Mouse (Mus musculus) megakaryocyte, embryonic 14.5 days (primary cell): ENCODE data around the gene Rnf166. TPM values are rescaled to one million over a fixed set of nuclear protein-coding genes. Genes with fewer than 3 reads are reported as not detected.
A peak's percentile ranks its signal among the peaks of the same experiment; 100 is the strongest.

Experiments
- H3K27me3 ChIP-seq: replicated peaks from 2 replicates; pipeline ENCODE3; 2012; ENCODE audit warnings: inconsistent platforms
- H3K36me3 ChIP-seq: replicated peaks from 2 replicates; pipeline ENCODE3; 2012; ENCODE audit warnings: low read length, inconsistent platforms, mixed read lengths
- H3K4me1 ChIP-seq: 2 replicates; pipeline ENCODE4 v1.6.1; 2012; ENCODE audit warnings: inconsistent platforms
- H3K4me3 ChIP-seq: replicated peaks from 2 replicates; pipeline ENCODE3; 2012; ENCODE audit warnings: moderate library complexity, mild to moderate bottlenecking, inconsistent platforms
- H3K9me3 ChIP-seq: 2 replicates; pipeline ENCODE4 v1.6.1; 2012; ENCODE audit warnings: inconsistent platforms
- FLI1 ChIP-seq: IDR thresholded peaks from 2 replicates; pipeline ENCODE4 v1.6.1; 2012; ENCODE audit warnings: low read length, inconsistent platforms, mixed read lengths
- GATA1 ChIP-seq: IDR thresholded peaks from 3 replicates; pipeline ENCODE4 v1.6.1; 2012; ENCODE audit warnings: mixed read lengths, low read length, inconsistent platforms, borderline replicate concordance
- polyA plus RNA-seq: library from polyadenylated mRNA; stranded (reverse); fragments of >175 nt; gene quantifications from 2 replicates; pipeline ENCODE4 v1.2.3, GENCODE M21; 2012; ENCODE audit warnings: low replicate concordance; ENCODE audit not compliant: insufficient read depth

Rnf166 gene
- polyA plus RNA-seq, 1 experiment: 86.9 TPM

DNA sequence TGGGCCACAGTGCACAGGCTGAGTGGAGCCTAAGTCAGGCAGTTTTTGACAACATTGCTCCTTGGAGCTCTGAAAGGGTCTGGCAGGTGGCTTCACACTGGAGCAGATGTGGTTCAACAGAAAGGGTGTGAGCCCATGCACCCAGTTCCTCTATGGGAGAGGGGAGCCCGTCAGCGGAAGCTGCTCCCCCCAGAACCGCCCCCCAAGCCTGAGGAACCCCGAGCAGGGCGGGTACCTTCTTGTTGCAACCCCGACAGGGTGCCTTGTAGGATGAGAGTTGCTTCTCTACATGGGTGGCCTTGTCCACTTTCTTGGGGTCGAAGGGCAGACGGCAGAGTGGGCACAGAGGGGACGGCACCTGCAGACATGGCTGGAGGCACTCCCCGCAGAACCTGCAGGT, 5.9 kb downstream of the Rnf166 start:
- H3K27me3 ChIP-seq: no peaks in the 10 kb centered on the region
- no peaks in the 10 kb centered on the region for H3K9me3 ChIP-seq
- TF ChIP-seq GATA1 (no peak), FLI1 (no peak)
- H3K4me3 ChIP-seq: no peak overlapping the region
- H3K4me1 ChIP-seq: peaks cover 96% of the 10 kb centered on the region
- peaks cover 91% of the 10 kb centered on the region for H3K36me3 ChIP-seq

DNA sequence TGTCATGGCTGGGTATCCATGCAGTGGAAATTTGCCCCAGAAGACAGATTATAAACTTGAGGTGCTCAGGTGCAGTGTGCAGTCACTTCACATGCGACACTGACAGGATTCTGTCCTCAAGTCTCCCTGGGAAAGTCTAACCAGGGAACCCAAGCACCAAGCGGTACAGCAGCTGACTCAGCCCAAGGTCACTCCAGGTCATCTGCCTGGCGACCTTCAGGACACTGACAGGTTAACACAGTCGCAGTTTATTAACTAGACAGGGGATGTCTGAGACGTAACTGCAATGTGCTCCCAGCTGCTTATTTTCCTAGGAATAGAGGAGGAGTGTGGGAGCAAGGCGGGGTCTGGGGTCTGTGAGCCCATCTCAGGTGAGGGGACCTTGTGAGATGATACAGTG, 6.5 kb downstream of the Rnf166 start:
- Histone ChIP-seq H3K9me3 (no peaks in the 10 kb centered on the region), H3K36me3 (peaks cover 93% of the 10 kb centered on the region), H3K4me1 (peaks cover 96% of the 10 kb centered on the region), H3K4me3 (no peak overlapping the region), H3K27me3 (no peaks in the 10 kb centered on the region)
- TF ChIP-seq GATA1 (no peak), FLI1 (no peak)

GRCm38 (mm10) chr8:122467816-122468215, 8.0 kb downstream of the Rnf166 start:
- Histone ChIP-seq H3K9me3 (no peaks in the 10 kb centered on the region), H3K4me1 (peaks cover 96% of the 10 kb centered on the region), H3K4me3 (no peak overlapping the region), H3K27me3 (no peaks in the 10 kb centered on the region), H3K36me3 (peaks cover 79% of the 10 kb centered on the region)
- no peak for TF ChIP-seq FLI1
- no peak for TF ChIP-seq GATA1

GRCm38 (mm10) chr8:122464985-122465384, 10.9 kb downstream of the Rnf166 start:
- H3K4me1 ChIP-seq: peaks cover 97% of the 10 kb centered on the region
- no peak for TF ChIP-seq FLI1
- no peak for TF ChIP-seq GATA1
- H3K36me3 ChIP-seq: peaks cover 52% of the 10 kb centered on the region

GRCm38 (mm10) chr8:122463651-122464640, 11.9 kb downstream of the Rnf166 start:
- H3K4me3 ChIP-seq: peak overlapping the region; percentile 62
- peaks cover 97% of the 10 kb centered on the region for H3K4me1 ChIP-seq
- H3K27me3 ChIP-seq: no peaks in the 10 kb centered on the region
- TF ChIP-seq GATA1 (no peak), FLI1 (no peak)
- H3K9me3 ChIP-seq: no peaks in the 10 kb centered on the region
- peaks cover 42% of the 10 kb centered on the region for H3K36me3 ChIP-seq

More at GRCm38 (mm10) chr8:122464985-122465384, 10.9 kb downstream of the Rnf166 start:
- Histone ChIP-seq H3K9me3 (no peaks in the 10 kb centered on the region), H3K4me3 (peak overlapping the region; percentile 79), H3K27me3 (no peaks in the 10 kb centered on the region)

GRCm38 (mm10) chr8:122462510-122462909, 13.4 kb downstream of the Rnf166 start:
- peaks cover 6% of the 10 kb centered on the region for H3K27me3 ChIP-seq
- no peaks in the 10 kb centered on the region for H3K9me3 ChIP-seq
- peaks cover 32% of the 10 kb centered on the region for H3K36me3 ChIP-seq
- peaks cover 91% of the 10 kb centered on the region for H3K4me1 ChIP-seq
- TF ChIP-seq GATA1: no peak
- TF ChIP-seq FLI1: no peak
- peak overlapping the region; percentile 7 for H3K4me3 ChIP-seq

- Histone ChIP-seq H3K9me3 (no peaks in the 10 kb centered on the region), H3K36me3 (peaks cover 32% of the 10 kb centered on the region), H3K4me1 (peaks cover 91% of the 10 kb centered on the region), H3K27me3 (peaks cover 14% of the 10 kb centered on the region), H3K4me3 (peak overlapping the region; percentile 90)
- TF ChIP-seq FLI1 (no peak), GATA1 (no peak)
Observed at GRCm38 (mm10) chr8:122461473-122462148, 14.3 kb downstream of the Rnf166 start.

DNA sequence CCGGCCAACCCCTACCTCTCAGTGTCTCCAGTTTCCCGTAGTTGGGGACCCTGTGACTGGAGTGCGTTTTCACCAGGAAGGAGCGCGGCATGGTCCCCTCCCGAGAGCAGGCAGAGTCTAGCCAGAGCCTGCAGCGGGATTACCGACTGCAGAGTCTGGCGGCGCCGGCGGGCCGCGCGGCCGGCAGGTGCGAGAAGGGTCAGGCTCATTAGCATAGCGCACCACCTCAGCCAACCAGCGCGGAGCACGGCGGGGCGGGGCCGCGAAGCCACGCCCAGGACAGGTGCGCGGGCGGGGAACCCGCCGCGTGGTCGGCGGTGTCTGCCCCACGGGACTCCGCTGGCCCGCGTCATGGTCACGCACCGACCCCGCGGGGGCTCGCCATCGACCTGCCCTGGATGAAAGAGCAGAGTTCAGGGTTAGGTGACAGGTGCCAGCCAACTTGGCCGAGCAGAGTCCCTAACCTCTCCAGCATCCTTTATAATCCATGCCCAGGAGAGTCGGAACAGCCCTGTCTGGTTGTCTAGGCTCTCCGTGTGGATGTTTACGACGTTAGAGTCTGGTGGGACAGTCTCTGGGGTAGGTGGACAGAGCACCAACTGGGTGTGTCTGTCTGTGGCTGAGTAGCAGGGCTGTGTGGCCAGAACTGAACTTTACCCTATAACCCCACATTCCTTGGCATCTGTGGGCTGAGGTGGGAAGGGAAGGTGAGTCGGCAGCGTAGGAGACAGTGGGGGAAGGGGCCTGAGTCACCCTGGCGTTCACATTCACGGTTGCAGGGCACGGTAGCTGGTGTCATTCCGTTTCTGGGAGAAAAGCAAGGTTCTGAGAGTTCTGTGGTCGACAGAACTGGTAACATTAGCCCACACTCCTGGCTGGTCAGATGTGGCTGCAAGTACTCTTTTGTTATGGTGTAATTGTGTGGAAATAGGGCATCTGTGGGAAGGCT, 15.1 kb downstream of the Rnf166 start, which contains the start of gene Snai3:
Snai3 (minus strand) TSS at position 210 of the 949 bp plus-strand sequence.
- H3K4me1 ChIP-seq: peaks cover 91% of the 10 kb centered on the region
- H3K4me3 ChIP-seq: peak within 1 kb of the TSS; percentile 90
- TF ChIP-seq FLI1 (no peak), GATA1 (no peak)
- peaks cover 32% of the 10 kb centered on the region for H3K36me3 ChIP-seq
- peaks cover 20% of the 10 kb centered on the region for H3K27me3 ChIP-seq
- no peaks in the 10 kb centered on the region for H3K9me3 ChIP-seq

DNA sequence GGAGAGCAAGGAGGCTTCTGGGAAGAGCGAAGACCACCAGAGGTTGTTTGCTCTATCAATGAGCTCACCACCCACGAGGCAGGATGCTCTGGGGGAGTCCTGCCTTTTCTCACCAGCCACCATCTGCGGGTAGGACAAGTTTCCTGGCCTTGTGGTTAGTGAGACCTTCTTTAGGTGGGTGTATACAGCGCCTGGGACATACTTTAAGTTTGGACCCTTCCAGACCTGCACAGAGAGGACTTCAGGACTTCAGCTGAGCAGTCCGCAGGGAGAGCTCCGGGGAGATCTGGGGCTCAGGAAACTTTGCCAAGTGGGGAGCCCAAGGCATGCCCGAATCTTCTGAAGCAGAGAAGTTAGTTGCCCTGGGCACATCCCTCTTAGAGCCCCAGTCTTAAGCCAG, 15.9 kb downstream of the Rnf166 start:
- H3K4me3 ChIP-seq: peak overlapping the region; percentile 90

More for the DNA sequence above, 15.9 kb downstream of the Rnf166 start:
- H3K4me1 ChIP-seq: peaks cover 90% of the 10 kb centered on the region
- H3K9me3 ChIP-seq: no peaks in the 10 kb centered on the region
- H3K36me3 ChIP-seq: peaks cover 32% of the 10 kb centered on the region
- H3K27me3 ChIP-seq: peaks cover 22% of the 10 kb centered on the region
- no peak for TF ChIP-seq GATA1
- TF ChIP-seq FLI1: no peak
